Mouse (Mus musculus): ENCODE results near the gene Pitx2. TPM values are rescaled to one million over a fixed set of nuclear protein-coding genes. Genes with fewer than 3 reads are reported as not detected.

Gene Pitx2
- polyA plus RNA-seq, 1 experiment: 0.11 TPM

DNA sequence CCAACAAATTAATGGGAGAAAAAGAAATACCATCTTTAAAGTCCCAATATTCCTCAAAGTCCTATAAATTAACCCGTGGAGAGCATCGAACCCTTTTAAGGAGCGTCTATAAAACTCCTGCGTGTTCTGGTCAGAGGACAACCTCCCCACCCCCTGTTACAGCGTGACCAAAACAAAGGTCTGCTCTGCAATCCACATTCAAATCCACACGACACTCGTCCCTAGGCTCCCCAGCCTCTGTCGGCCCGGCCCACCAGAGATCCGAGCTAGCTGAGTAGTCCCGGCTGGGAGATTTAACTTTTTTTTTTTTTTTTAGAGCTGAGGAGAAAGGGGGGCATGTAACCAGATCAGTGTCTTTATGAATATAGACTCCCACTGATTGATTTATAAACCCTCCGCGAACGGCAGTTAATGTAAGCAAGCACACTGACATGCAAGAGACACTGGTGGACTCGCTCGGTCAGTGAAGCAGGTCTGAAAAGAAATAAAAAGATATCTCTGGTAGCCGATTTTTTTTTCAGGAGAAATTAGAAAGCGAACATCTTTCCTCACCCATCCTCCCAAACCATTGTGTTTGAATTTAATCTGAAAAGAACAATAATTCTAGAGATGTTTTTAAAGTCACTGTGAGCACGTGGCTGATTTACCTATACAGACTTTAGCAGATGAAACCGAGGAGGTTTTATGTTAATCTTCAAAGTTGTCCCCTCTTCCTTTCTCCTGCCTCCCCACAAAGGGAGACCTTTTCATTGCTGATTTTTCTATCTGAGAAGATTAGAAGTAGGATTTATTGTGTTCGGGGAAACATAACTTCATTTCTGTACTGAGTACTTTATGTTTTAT, 23.0 kb downstream of the Pitx2 start:
- Histone ChIP-seq H3K9me3 (peaks cover 4% of the 10 kb centered on the region; the same call in 1 of the 2 replicates), H3K27me3 (replicated peaks) (peaks cover 96% of the 10 kb centered on the region), H3K4me3 (replicated peaks) (no peak overlapping the region), H3K36me3 (replicated peaks; ENCODE audit: low read length) (no peaks in the 10 kb centered on the region), H3K4me1 (peaks cover 28% of the 10 kb centered on the region)
- no peak for TF ChIP-seq GATA1 (IDR thresholded peaks at IDR 0.05; ENCODE audit: borderline replicate concordance, low read length)
- TF ChIP-seq FLI1 (IDR thresholded peaks at IDR 0.05; ENCODE audit: low read length): no peak

DNA sequence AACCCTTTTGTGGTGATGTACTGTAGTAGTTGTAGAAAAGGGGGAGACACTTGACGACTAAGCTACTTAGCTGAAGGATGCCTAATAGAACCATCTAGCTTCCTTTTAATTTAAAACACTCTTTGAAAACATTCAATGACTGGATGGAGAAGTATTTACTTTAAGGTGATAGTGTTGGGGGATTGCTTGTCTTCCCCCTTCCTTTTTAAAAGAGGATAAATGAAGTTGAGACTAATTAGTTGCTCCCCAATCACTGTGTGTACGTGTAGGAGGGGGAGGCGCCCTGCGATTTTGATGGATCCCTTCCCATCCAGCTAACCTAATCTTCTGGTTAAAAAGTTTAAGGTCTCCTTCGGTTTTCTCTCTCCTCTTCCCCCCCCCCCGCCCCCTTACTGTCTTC, 23.7 kb downstream of the Pitx2 start:
- Histone ChIP-seq H3K27me3 (replicated peaks) (peaks cover 93% of the 10 kb centered on the region), H3K36me3 (replicated peaks; ENCODE audit: low read length) (no peaks in the 10 kb centered on the region), H3K9me3 (no peaks in the 10 kb centered on the region; the same call in 1 of the 2 replicates), H3K4me3 (replicated peaks) (no peak overlapping the region), H3K4me1 (peaks cover 23% of the 10 kb centered on the region)
- TF ChIP-seq FLI1 (IDR thresholded peaks at IDR 0.05; ENCODE audit: low read length): no peak
- TF ChIP-seq GATA1 (IDR thresholded peaks at IDR 0.05; ENCODE audit: borderline replicate concordance, low read length): no peak

DNA sequence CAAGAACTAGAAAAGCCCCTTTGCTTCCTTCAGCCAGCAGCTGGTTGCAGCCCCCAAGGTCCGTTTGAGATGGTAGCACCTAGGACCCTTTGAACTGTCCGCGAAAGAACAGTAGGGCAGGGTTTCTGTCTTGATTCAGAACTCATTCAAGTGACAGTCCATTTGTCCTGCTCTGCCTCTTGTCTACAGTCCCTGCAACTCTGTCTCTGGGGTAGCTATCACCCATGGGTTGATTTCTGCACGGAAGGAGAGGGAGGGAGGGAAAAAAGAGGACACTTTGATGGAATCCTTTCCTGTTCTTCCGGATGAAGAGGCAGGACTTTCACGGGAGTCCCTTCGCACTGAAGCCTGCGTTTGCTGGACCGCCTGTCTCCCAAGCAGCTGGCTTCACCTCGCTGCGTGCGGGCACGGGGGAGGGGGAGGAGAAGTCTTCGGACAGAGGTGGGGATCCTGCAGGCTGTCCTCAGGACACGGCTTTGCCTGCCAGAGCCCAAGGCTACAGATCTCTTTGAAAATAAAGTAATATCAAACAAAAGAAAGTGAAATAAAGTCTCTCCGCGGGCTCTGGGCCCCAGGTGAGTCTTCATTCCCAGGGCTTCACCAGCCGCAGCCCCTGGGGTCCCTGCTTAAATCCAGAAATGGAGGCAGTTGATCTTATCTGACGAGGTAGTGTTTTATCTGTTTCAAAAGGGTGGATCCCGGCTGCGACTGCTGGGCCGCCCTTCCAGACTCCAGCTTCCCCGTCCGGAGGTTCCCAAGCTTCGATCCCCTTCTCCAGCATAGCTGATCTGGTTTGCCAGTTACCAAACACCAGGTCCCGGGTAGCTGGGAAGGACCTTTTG, 24.5 kb downstream of the Pitx2 start:
- peaks cover 19% of the 10 kb centered on the region for H3K4me1 ChIP-seq
- TF ChIP-seq FLI1 (IDR thresholded peaks at IDR 0.05; ENCODE audit: low read length): no peak
- TF ChIP-seq GATA1 (IDR thresholded peaks at IDR 0.05; ENCODE audit: borderline replicate concordance, low read length): no peak
- peaks cover 90% of the 10 kb centered on the region for H3K27me3 ChIP-seq (replicated peaks)
- H3K9me3 ChIP-seq: no peaks in the 10 kb centered on the region; the same call in 1 of the 2 replicates
- H3K4me3 ChIP-seq (replicated peaks): peak overlapping the region; percentile 59
- no peaks in the 10 kb centered on the region for H3K36me3 ChIP-seq (replicated peaks; ENCODE audit: low read length)

DNA sequence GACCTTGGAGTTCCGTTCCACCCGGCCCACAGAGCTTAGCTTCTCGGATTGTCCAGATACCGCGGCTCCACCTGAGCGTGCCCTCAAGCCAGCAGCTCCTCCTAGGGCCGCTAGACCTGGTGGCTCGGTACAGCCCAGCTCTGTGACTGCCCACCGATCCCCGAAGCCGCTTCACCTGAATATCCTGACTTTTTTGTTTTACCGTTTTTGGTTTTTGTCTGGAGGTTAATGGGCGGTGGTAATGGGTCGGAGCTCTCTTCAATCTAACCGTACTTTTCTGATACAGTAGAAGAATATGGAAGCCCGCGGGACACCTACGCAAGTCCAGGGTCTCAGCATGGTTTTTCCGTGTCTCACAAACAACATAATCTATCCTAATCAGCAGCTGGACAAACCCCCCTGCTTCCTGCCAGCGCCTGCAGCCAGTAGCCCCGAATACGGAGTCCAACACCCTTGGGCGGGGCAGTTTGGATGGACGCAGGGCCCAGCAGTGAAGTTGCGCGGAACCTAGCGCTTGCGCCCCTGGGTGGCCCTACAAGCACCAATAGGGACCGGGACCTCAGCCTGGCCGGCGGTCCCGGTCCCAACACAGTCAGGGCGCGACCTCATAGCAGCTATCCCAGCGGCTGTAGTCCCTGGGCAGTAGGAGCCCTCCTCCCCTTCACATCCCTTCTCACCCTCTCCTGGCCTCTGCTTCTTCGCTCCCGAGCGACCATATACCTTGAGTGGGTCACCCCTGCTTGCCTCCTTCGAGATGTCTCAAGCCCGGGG, 25.3 kb downstream of the Pitx2 start:
- Histone ChIP-seq H3K9me3 (no peaks in the 10 kb centered on the region; the same call in 1 of the 2 replicates), H3K4me3 (replicated peaks) (no peak overlapping the region), H3K4me1 (peaks cover 19% of the 10 kb centered on the region), H3K36me3 (replicated peaks; ENCODE audit: low read length) (no peaks in the 10 kb centered on the region), H3K27me3 (replicated peaks) (peaks cover 83% of the 10 kb centered on the region)
- TF ChIP-seq FLI1 (IDR thresholded peaks at IDR 0.05; ENCODE audit: low read length): no peak
- TF ChIP-seq GATA1 (IDR thresholded peaks at IDR 0.05; ENCODE audit: borderline replicate concordance, low read length): no peak

DNA sequence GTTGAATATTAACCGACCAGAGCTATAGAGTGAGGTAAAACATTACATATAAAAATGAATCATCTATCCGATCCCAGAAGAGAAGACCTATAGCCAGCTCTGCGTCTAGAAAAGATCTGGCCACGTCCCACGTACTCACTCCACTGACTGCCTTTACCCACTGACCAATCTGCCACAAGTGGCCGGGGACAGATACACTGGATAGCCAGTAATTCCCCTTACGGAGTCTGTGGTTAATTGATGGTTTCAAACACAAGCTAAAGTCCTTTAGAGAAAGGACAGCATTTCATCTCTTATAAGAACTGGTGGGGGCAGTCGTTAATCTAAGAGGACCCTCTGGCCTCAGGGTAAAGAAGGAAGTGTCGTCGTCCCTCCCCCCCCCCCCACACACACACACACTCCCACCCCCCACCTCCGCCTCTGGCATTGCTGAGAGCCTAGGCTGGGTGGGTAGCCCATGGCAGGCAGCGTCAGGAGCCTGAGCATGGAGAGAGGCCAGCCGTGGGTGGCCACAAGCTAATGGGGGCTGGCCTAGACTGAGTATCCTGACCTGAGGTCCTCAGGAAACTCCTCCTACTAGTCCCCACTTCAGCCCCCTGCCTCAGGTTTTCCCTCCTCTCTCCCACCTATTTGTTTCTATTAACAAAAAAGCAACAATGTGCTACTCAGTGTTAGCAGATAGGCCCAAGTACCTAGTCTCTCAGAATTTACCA, 26.1 kb downstream of the Pitx2 start:
- Histone ChIP-seq H3K9me3 (no peaks in the 10 kb centered on the region; the same call in 1 of the 2 replicates), H3K4me1 (peaks cover 19% of the 10 kb centered on the region), H3K27me3 (replicated peaks) (peaks cover 78% of the 10 kb centered on the region), H3K4me3 (replicated peaks) (no peak overlapping the region), H3K36me3 (replicated peaks; ENCODE audit: low read length) (no peaks in the 10 kb centered on the region)
- TF ChIP-seq GATA1 (IDR thresholded peaks at IDR 0.05; ENCODE audit: borderline replicate concordance, low read length) (no peak), FLI1 (IDR thresholded peaks at IDR 0.05; ENCODE audit: low read length) (no peak)

DNA sequence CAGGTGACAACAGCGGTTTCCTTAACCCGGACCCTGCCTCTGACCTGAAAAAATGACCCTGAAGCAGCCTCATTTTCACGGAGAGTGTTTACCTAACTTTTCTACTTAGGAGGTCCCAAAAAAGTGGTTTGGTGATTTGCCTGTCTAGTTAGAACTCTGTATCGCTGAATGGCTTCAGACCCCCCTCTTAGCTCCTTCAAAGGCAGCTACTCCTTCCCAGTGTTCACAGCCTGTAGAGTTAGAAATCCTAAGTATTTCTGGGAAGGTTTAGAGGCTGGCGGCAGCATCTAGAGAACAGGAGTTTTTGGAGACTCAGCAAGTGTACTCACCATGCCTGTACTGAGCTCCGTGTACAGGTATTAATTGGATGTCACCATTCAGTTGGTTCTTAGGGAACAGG, 27.0 kb downstream of the Pitx2 start:
- Histone ChIP-seq H3K4me1 (peaks cover 15% of the 10 kb centered on the region), H3K4me3 (replicated peaks) (no peak overlapping the region), H3K36me3 (replicated peaks; ENCODE audit: low read length) (no peaks in the 10 kb centered on the region), H3K9me3 (no peaks in the 10 kb centered on the region; the same call in 1 of the 2 replicates), H3K27me3 (replicated peaks) (peaks cover 69% of the 10 kb centered on the region)
- TF ChIP-seq GATA1 (IDR thresholded peaks at IDR 0.05; ENCODE audit: borderline replicate concordance, low read length) (no peak), FLI1 (IDR thresholded peaks at IDR 0.05; ENCODE audit: low read length) (no peak)

DNA sequence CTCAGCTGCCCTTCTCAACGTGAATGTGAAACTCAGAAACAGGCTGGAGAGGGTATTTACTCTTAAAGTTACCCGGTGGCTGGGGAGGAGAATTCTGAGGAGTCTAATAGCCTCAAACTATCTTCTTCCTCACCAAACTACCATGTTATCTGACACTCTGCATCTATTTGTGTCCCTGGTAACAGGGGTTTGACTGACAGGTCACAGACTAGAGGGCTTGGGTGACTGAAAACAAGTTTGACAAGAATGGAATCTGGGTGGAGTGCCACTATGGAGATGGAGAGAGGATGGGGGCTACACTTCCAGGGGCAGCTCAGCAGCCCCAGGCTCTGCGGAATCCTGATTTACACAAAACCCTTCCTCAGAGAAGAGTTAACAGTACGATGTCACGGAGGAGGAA, 27.7 kb downstream of the Pitx2 start:
- Histone ChIP-seq H3K4me1 (peaks cover 15% of the 10 kb centered on the region), H3K36me3 (replicated peaks; ENCODE audit: low read length) (no peaks in the 10 kb centered on the region), H3K4me3 (replicated peaks) (no peak overlapping the region), H3K9me3 (no peaks in the 10 kb centered on the region; the same call in 1 of the 2 replicates), H3K27me3 (replicated peaks) (peaks cover 66% of the 10 kb centered on the region)
- no peak for TF ChIP-seq GATA1 (IDR thresholded peaks at IDR 0.05; ENCODE audit: borderline replicate concordance, low read length)
- no peak for TF ChIP-seq FLI1 (IDR thresholded peaks at IDR 0.05; ENCODE audit: low read length)

DNA sequence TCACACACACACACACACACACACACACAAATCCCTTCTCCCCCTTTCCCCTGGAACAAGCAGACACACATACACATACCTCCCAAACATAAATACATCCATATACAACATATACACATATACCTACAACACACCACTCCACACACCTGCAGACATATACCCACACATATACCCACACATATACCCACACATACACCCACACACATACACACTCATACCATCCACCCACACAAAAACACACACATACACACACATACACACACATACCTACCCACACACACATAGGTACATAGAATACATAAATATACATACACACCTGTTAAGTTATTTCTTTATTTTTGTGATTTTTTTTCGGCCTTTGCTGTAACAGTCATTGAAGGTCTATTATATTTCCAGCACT, 38.3 kb downstream of the Pitx2 start:
- TF ChIP-seq FLI1 (IDR thresholded peaks at IDR 0.05; ENCODE audit: low read length): no peak
- TF ChIP-seq GATA1 (IDR thresholded peaks at IDR 0.05; ENCODE audit: borderline replicate concordance, low read length): no peak
- H3K9me3 ChIP-seq: peaks cover 3% of the 10 kb centered on the region; the same call in 1 of the 2 replicates

More for the DNA sequence above, 38.3 kb downstream of the Pitx2 start:
- Histone ChIP-seq H3K27me3 (replicated peaks) (peaks cover 3% of the 10 kb centered on the region), H3K36me3 (replicated peaks; ENCODE audit: low read length) (no peaks in the 10 kb centered on the region), H3K4me3 (replicated peaks) (no peak overlapping the region), H3K4me1 (no peaks in the 10 kb centered on the region)

Measured in megakaryocyte, embryonic 14.5 days (primary cell).